Mouse (Mus musculus): Measurements from ENCODE around the gene Gm3238. TPM values are rescaled to one million over a fixed set of nuclear protein-coding genes. Genes with fewer than 3 reads are reported as not detected.
"Not testable (repeated sequence)": the region's sequence is repeated elsewhere in the genome, so short reads cannot be mapped to it uniquely, and the experiment has no call there.

Gene Gm3238
- polyA plus RNA-seq, 1 experiment from 2014 or later, result not detected

DNA sequence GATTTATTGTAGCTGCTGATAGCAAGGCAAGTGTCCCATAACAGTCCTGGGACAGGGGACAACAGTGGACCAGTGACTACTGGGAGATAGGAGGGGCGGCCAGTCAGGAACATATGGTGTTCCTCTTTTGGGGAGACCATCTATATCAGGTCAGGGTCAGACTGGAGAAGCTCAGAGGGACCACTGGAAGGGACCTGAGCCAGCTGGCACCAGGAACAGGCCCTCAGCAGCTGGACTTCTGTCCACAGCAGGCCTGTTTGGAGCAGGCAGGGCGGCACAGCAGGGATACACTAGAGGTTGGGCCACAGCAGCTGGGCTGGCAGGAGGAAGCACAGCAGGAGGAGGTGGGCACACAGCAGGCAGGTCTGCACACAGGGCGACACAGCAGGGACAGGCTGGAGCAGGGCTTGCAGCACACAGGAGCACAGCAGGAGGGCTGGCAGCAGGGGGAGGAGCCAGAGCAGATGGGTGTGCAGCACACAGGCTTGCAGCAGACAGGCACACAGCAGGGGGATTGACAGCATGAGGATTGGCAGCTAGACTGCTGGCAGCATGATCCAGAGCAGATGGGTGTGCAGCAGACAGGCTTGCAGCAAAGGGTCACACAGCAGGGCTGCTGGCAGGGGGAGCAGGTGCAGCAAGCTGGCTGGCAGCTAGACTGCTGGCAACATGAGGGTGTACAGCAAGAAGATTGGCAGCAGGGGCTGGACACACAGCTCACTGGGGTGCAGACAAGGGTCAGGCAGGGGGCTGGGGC, 27.2 kb upstream of the Gm3238 start:
- H3K9me3 ChIP-seq (ENCODE audit: control insufficient read depth, low read length); H3K4me3 ChIP-seq (ENCODE audit: low read depth, low read length); DNase-seq (ENCODE audit: low spot score); H3K36me3 ChIP-seq (ENCODE audit: control insufficient read depth, insufficient read depth, low read length); H3K4me2 ChIP-seq (ENCODE audit: low read depth, severe bottlenecking); H3K27ac ChIP-seq (replicated peaks; ENCODE audit: low read depth, low read length); H3K27me3 ChIP-seq (ENCODE audit: control insufficient read depth, insufficient read depth, low read length); H3K9ac ChIP-seq (ENCODE audit: low read length); ATAC-seq (ENCODE audit: insufficient number of reproducible peaks, low FRiP score, low TSS enrichment, low read depth); H3K4me1 ChIP-seq (ENCODE audit: control insufficient read depth, insufficient read depth, low read length): not testable (repeated sequence)
- WGBS, result 24% methylated on average over 3 of the region's 3 CpGs

GRCm38 (mm10) chr10:77797677-77798076, 26.6 kb upstream of the Gm3238 start:
- WGBS, result 13% methylated on average over 3 of the region's 3 CpGs
- Histone ChIP-seq H3K9me3 (ENCODE audit: control insufficient read depth, low read length) (no peaks in the 10 kb centered on the region), H3K4me1 (ENCODE audit: control insufficient read depth, insufficient read depth, low read length) (no peaks in the 10 kb centered on the region), H3K36me3 (ENCODE audit: control insufficient read depth, insufficient read depth, low read length) (no peaks in the 10 kb centered on the region), H3K4me2 (ENCODE audit: low read depth, severe bottlenecking) (no peak overlapping the region), H3K27me3 (ENCODE audit: control insufficient read depth, insufficient read depth, low read length) (no peaks in the 10 kb centered on the region), H3K27ac (replicated peaks; ENCODE audit: low read depth, low read length) (no peak overlapping the region), H3K4me3 (ENCODE audit: low read depth, low read length) (no peak overlapping the region), H3K9ac (ENCODE audit: low read length) (no peak overlapping the region)
- ATAC-seq (ENCODE audit: insufficient number of reproducible peaks, low FRiP score, low TSS enrichment, low read depth) (no peak), DNase-seq (ENCODE audit: low spot score) (no peak)

- 60% methylated on average over 2 of the region's 2 CpGs for WGBS
- no peak for DNase-seq (ENCODE audit: low spot score)
Observed at GRCm38 (mm10) chr10:77794976-77795375, 23.9 kb upstream of the Gm3238 start, which contains the start of gene Gm9639. Gene Gm9639, minus strand, starts transcription at chr10:77795076.

DNA sequence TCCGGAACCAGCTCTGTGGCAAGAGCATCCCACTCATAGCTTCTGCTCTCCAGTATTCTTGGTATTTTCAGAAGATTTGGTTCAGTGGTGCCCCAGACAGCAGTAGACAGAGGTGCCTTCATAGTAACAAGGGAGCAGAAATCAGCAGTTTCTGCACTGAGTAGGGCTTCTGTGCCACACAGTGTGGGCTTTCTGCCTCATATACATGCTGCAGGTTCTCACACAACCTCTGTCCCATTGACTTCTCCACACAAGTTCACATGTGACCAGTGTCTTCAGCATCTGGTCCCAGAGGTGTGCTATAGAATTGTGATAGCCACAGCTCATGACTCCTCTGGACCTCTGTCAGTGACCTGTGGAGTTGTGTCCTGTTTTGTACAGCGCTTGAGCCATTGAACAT, 17.5 kb upstream of the Gm3238 start:
- no peak overlapping the region for H3K4me2 ChIP-seq (ENCODE audit: low read depth, severe bottlenecking)
- H3K9ac ChIP-seq (ENCODE audit: low read length), result no peak overlapping the region
- H3K27ac ChIP-seq (replicated peaks; ENCODE audit: low read depth, low read length), result no peak overlapping the region
- no peaks in the 10 kb centered on the region for H3K27me3 ChIP-seq (ENCODE audit: control insufficient read depth, insufficient read depth, low read length)
- H3K4me3 ChIP-seq (ENCODE audit: low read depth, low read length), result no peak overlapping the region
- ATAC-seq (ENCODE audit: insufficient number of reproducible peaks, low FRiP score, low TSS enrichment, low read depth) (no peak), DNase-seq (ENCODE audit: low spot score) (no peak)
- no peaks in the 10 kb centered on the region for H3K36me3 ChIP-seq (ENCODE audit: control insufficient read depth, insufficient read depth, low read length)
- H3K4me1 ChIP-seq (ENCODE audit: control insufficient read depth, insufficient read depth, low read length), result no peaks in the 10 kb centered on the region
- 69% methylated on average over 2 of the region's 2 CpGs for WGBS
- no peaks in the 10 kb centered on the region for H3K9me3 ChIP-seq (ENCODE audit: control insufficient read depth, low read length)

More at GRCm38 (mm10) chr10:77794976-77795375, 23.9 kb upstream of the Gm3238 start, which contains the start of gene Gm9639:
- Histone ChIP-seq H3K4me3 (ENCODE audit: low read depth, low read length) (no peak within 1 kb of the TSS), H3K9ac (ENCODE audit: low read length) (no peak within 1 kb of the TSS), H3K27me3 (ENCODE audit: control insufficient read depth, insufficient read depth, low read length) (no peaks in the 10 kb centered on the region), H3K9me3 (ENCODE audit: control insufficient read depth, low read length) (no peaks in the 10 kb centered on the region), H3K4me1 (ENCODE audit: control insufficient read depth, insufficient read depth, low read length) (no peaks in the 10 kb centered on the region), H3K27ac (replicated peaks; ENCODE audit: low read depth, low read length) (no peak within 1 kb of the TSS), H3K36me3 (ENCODE audit: control insufficient read depth, insufficient read depth, low read length) (no peaks in the 10 kb centered on the region), H3K4me2 (ENCODE audit: low read depth, severe bottlenecking) (no peak within 1 kb of the TSS)
- no peak for ATAC-seq (ENCODE audit: insufficient number of reproducible peaks, low FRiP score, low TSS enrichment, low read depth)

DNA sequence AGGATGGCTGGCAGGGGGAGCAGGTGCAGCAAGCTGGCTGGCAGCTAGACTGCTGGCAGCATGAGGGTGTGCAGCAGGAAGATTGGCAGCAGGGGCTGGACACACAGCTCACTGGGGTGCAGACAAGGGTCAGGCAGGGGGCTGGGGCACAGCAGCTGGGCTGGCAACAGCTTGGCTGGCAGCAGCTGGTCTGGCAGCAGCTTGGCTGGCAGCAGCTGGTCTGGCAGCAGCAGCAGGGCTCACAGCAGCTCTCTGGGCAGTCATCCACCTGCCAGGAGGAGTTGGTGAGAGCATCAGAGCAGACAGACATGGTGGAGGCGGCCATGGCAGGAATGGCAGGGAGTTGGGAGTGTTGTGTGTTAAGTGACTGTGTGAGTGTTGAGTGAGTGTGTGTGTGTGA, 16.8 kb upstream of the Gm3238 start, which contains the start of gene Gm7137:
Gm7137 (minus strand) TSS at position 325 of the 400 bp plus-strand sequence.
- ATAC-seq (ENCODE audit: insufficient number of reproducible peaks, low FRiP score, low TSS enrichment, low read depth); H3K27me3 ChIP-seq (ENCODE audit: control insufficient read depth, insufficient read depth, low read length); H3K36me3 ChIP-seq (ENCODE audit: control insufficient read depth, insufficient read depth, low read length); H3K9me3 ChIP-seq (ENCODE audit: control insufficient read depth, low read length); H3K4me1 ChIP-seq (ENCODE audit: control insufficient read depth, insufficient read depth, low read length); DNase-seq (ENCODE audit: low spot score); H3K4me3 ChIP-seq (ENCODE audit: low read depth, low read length); H3K4me2 ChIP-seq (ENCODE audit: low read depth, severe bottlenecking); H3K9ac ChIP-seq (ENCODE audit: low read length); H3K27ac ChIP-seq (replicated peaks; ENCODE audit: low read depth, low read length): not testable (repeated sequence)
- no CpG with 5 or more reads among the region's 1 CpGs for WGBS

GRCm38 (mm10) chr10:77783396-77783795, 12.3 kb upstream of the Gm3238 start:
- not testable (repeated sequence) for H3K4me3 ChIP-seq (ENCODE audit: low read depth, low read length); H3K9me3 ChIP-seq (ENCODE audit: control insufficient read depth, low read length); H3K4me2 ChIP-seq (ENCODE audit: low read depth, severe bottlenecking); DNase-seq (ENCODE audit: low spot score); H3K27ac ChIP-seq (replicated peaks; ENCODE audit: low read depth, low read length); H3K36me3 ChIP-seq (ENCODE audit: control insufficient read depth, insufficient read depth, low read length); H3K9ac ChIP-seq (ENCODE audit: low read length); ATAC-seq (ENCODE audit: insufficient number of reproducible peaks, low FRiP score, low TSS enrichment, low read depth); H3K27me3 ChIP-seq (ENCODE audit: control insufficient read depth, insufficient read depth, low read length); H3K4me1 ChIP-seq (ENCODE audit: control insufficient read depth, insufficient read depth, low read length)
- 100% methylated on average over 1 of the region's 3 CpGs for WGBS

GRCm38 (mm10) chr10:77782442-77782841, 11.3 kb upstream of the Gm3238 start, which contains the start of gene Gm3250:
Gene Gm3250, minus strand, starts transcription at chr10:77782542.
- H3K4me3 ChIP-seq (ENCODE audit: low read depth, low read length); H3K9me3 ChIP-seq (ENCODE audit: control insufficient read depth, low read length); DNase-seq (ENCODE audit: low spot score); ATAC-seq (ENCODE audit: insufficient number of reproducible peaks, low FRiP score, low TSS enrichment, low read depth); H3K4me2 ChIP-seq (ENCODE audit: low read depth, severe bottlenecking); H3K27me3 ChIP-seq (ENCODE audit: control insufficient read depth, insufficient read depth, low read length); H3K27ac ChIP-seq (replicated peaks; ENCODE audit: low read depth, low read length); H3K4me1 ChIP-seq (ENCODE audit: control insufficient read depth, insufficient read depth, low read length); H3K36me3 ChIP-seq (ENCODE audit: control insufficient read depth, insufficient read depth, low read length); H3K9ac ChIP-seq (ENCODE audit: low read length): not testable (repeated sequence)
- WGBS, result 67% methylated on average over 1 of the region's 1 CpGs

DNA sequence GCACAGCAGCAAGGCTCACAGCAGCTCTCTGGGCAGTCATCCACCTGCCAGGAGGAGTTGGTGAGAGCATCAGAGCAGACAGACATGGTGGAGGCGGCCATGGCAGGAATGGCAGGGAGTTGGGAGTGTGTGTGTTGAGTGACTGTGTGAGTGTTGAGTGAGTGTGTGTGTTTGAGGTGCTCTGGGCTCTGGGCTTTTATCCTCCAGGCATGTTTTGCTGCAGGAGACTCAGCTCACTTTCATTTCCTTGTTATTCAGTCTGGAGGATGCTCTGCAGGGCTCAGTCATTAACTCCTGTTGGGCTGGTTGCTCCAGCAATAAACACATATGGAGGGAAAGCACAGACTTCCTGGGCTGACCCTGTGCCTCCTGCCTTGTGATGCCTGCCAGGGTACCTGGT, 5.7 kb upstream of the Gm3238 start, which contains the start of gene Gm7138:
Gm7138 (minus strand) TSS at position 101 of the 400 bp plus-strand sequence.
- H3K4me2 ChIP-seq (ENCODE audit: low read depth, severe bottlenecking); ATAC-seq (ENCODE audit: insufficient number of reproducible peaks, low FRiP score, low TSS enrichment, low read depth); H3K27me3 ChIP-seq (ENCODE audit: control insufficient read depth, insufficient read depth, low read length); DNase-seq (ENCODE audit: low spot score); H3K27ac ChIP-seq (replicated peaks; ENCODE audit: low read depth, low read length); H3K9ac ChIP-seq (ENCODE audit: low read length); H3K36me3 ChIP-seq (ENCODE audit: control insufficient read depth, insufficient read depth, low read length); H3K4me1 ChIP-seq (ENCODE audit: control insufficient read depth, insufficient read depth, low read length); H3K9me3 ChIP-seq (ENCODE audit: control insufficient read depth, low read length); H3K4me3 ChIP-seq (ENCODE audit: low read depth, low read length): not testable (repeated sequence)
- 53% methylated on average over 1 of the region's 1 CpGs for WGBS
